Mouse (Mus musculus) urinary bladder, postnatal 25 days (tissue): ENCODE results near the gene Ranbp3.
A peak's percentile ranks its signal among the peaks of the same experiment; 100 is the strongest.
"Not testable (repeated sequence)": the region's sequence is repeated elsewhere in the genome, so short reads cannot be mapped to it uniquely, and the experiment has no call there.

Experiments used
- DNase-seq: peaks from one replicate; pipeline ENCODE4 v3.0.0; 2022; ENCODE audit warnings: low spot score

The Ranbp3 gene

DNA sequence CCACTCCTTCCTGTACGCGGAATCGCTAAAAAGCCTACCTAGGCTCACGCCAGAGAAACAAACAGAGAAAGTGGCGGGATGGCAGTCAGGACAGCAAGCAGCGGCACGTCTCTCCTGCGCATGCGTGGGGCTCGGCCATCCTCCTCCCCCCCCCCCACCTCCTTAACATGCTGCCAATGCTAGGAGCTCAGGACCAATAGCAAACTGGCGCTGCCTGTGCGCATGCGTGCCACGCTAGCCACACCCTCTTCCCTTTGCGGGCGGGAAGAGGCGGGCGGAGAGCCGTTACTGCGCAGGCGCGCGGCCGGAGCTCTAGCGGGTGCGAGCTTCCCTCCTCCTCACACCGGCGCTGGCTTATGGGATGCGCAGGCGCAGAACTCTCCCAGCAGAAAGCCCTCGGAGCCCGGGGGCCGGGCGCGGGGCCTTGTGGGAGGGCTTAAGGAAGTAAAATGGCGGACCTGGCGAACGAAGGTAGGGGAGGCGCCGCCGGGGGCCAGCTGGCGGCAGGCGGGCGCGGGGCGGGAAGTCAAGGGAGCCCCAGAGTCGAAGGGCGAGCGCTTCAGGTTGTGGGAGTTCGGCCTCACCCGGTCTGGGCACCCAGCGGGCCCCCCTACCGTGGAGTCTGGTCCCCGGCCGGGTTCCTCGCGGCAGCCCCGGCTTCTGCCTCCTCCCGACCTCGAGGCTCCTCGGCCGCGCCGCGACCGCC lies at the start of gene Ranbp3:
Gene Ranbp3, plus strand, starts transcription at position 354 of the 706 bp plus-strand sequence.
- DNase-seq = peak; percentile 98

- no peak for DNase-seq
These were observed 47.6 kb upstream of the Ranbp3 start for GRCm38 (mm10) chr17:56625495-56625894.

DNA sequence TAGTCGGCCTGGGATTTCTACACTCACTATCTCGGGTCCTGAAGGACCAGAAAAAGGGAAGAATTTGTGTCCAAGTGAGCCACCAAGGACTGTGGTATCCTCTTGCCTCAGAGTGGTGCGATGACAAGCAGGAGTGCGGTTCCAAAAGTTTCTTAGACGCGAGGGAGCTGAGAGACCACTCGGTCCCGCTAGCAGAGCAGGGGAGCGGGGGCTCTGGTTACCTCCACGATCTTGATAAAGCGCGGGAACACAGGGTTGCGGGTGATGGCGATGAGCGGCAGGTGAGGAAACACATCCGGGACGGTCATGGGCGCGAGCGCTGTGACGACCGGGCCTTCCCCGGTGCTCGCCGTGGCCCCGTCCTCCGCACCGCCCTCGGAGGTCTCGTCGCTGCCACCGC lies 46.8 kb upstream of the Ranbp3 start:
- no peak for DNase-seq

DNA sequence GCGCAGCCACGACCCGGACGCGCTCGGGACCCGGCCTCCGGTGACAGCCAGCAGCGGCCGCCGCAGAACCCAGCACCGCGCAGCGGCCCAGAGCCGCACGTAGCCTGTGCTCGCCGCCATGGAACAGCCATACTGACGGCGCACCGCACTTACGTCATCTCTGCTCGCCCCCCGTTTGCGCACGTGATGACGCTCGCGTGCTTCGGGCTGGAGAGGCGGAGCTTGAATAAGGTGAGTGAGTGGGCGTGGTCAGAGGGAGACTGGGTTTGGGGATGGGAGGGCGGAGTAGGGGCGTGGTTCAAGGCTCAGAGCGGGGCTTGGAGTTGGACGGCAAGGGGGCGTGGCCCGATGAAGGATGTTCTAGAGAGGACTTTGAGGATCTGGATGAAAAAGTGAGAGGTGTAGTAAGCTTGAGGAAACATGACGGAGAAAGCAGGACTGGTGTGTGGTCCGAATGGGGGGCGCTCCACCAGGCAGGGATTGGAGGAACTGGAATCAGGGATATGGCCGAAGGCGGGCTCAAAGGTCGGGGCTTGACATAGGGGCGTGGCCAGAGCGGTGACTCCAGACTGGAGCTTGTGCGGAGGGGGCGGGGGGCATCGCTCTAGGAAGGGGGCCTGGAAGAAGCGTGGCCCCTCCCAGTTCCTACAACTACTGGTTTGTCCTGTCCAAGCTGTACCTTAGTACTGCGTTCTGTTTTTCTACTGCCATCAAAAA lies 46.2 kb upstream of the Ranbp3 start, which contains the start of gene Lonp1:
Gene Lonp1, minus strand, starts transcription at position 134 of the 717 bp plus-strand sequence.
- peak; percentile 95 for DNase-seq

DNA sequence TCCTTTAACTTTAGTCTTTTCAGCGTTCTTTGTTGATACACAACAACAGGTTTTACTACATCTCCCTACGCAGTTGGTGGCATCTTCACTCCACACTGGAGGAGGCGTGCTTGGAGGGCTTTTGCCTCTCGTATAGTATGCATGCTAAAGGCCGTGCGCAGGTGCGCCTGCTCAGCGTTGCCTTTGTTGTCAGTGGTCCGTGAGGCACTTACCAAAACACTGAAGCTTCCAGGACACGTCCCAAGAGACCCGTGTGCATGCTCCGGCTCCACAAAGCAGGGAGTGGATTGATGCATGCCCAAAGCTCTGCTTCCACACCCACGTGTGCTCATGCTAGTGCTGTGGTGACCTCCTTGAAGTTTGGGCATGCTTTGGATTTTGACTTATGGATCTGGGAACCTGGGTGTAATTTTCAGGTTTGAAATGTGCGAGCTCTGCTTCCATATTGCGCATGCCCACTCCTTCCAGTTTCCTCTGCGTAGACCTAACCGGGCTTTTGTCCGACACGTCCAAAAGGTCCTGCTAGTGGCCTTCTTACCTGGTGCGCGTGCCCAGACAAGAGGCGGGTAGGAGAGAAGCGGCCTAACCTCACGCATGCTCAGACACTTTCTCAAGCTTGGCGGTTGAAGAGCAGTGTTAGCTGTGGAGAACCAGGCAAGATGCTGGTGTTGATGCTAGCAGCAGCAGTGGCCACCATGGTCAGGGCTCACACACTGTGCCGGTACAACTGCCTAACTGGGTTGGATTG lies 45.4 kb upstream of the Ranbp3 start, which contains the start of gene Catsperd:
Gene Catsperd, plus strand, starts transcription at position 614 of the 748 bp plus-strand sequence.
- peak; percentile 29 for DNase-seq

DNA sequence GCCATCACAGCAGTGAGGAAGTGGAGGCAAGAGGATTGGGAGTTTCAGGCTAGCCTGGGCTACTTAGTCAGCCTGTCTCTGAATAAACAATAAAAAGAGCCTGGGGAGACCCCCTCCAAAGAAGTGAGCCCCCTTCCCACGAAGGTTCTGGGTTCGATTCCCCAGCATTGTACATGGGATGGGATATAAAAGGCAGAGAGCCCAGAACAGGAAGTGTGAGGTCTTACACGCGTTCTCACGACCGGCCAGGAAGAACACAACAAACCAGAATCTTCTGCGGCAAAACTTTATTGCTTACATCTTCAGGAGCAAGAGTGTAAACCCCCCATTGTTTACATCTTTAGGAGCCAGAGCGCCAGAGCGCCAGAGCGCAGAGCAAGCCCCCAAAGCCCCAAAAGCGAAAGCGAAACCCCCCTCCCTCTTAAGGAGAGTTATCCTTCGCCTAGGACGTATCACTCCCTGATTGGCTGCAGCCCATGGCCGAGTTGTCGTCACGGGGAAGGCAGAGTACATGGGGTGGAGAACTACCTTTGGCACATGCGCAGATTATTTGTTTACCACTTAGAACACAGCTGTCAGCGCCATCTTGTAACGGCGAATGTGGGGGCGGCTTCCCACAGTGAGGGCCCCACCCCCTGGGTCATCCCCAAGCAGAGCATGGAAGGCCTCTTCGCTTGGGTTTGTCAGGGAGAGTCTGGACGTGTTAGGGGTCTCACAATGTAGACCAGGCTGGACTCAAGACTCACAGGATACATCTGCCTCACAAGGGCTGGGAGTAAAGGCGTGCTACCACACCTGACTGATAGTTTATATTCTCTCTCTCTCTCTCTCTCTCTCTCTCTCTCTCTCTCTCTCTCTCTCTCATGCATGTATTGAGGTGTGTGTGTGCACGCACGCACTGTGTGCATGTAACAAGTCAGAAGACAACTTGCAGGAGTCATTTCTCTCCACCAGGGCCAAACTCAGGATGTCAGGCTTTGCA lies 43.0 kb upstream of the Ranbp3 start:
- DNase-seq = not testable (repeated sequence)

- no peak for DNase-seq
These were observed 41.3 kb upstream of the Ranbp3 start for GRCm38 (mm10) chr17:56631807-56632206.

- DNase-seq = no peak
These were observed 39.1 kb upstream of the Ranbp3 start for GRCm38 (mm10) chr17:56634023-56634422.

DNA sequence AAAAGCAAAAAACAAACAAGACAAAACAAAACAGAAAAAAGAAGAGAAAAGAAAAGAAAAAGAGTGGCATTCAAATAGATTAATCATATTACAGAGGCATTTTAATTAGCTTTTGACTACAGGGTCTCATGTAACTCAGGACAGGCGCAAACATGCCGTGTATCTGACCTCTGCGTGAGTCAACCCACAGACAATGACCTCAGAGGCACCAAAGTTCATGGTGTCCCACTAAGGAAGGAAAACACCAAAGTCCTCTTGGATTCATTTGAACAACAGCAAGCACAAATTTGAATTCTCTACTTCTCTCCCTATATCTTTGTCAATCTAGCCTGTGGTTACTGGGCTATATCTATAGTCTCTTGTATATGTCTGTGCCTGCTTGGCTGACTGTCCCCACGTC lies 29.9 kb upstream of the Ranbp3 start:
- no peak for DNase-seq

GRCm38 (mm10) chr17:56647546-56647945 lies 25.5 kb upstream of the Ranbp3 start:
- no peak for DNase-seq

GRCm38 (mm10) chr17:56651801-56652200 lies 21.3 kb upstream of the Ranbp3 start:
- DNase-seq = no peak

DNA sequence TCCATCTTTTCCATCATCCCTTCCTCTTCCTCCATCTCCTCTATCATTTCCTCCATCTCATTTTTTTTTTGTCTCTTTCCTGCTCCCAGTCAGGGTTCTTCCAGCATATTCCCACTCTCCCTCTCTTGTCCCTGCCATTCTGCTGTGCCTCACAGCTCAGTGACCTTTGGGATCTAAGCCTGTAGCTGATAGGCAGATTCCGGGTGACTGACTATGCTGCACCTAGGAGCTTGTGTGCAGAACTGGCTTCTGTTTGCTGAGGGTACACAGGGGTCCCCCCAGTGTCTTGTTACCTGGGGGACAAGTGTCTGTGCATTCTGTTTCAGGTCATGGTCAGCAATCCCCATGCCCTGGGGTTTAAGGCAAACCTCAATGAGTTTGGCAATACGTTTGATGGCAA lies 18.3 kb upstream of the Ranbp3 start:
- DNase-seq = no peak

- DNase-seq = no peak
These were observed 17.8 kb upstream of the Ranbp3 start for GRCm38 (mm10) chr17:56655311-56655710.

DNA sequence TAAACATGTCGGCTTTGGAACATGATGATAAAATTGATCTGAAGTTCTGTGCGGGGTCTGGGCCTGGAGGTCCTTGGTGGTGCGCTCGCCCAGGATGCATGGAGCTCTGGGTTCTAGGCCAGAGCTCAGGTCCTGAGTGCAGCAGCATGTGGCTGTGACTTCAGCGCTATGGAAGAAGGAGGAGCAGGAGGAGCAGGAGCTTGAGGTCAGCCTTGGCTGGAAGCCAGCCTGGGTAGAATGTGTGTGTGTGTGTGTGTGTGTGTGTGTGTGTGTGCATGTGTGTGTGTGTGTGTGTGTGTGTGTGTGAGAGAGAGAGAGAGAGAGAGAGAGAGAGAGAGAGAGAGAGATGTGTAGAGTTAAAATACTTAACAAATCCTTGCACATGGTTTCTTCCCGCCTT lies 16.9 kb upstream of the Ranbp3 start:
- no peak for DNase-seq

GRCm38 (mm10) chr17:56663659-56664058 lies 9.4 kb upstream of the Ranbp3 start:
- no peak for DNase-seq

DNA sequence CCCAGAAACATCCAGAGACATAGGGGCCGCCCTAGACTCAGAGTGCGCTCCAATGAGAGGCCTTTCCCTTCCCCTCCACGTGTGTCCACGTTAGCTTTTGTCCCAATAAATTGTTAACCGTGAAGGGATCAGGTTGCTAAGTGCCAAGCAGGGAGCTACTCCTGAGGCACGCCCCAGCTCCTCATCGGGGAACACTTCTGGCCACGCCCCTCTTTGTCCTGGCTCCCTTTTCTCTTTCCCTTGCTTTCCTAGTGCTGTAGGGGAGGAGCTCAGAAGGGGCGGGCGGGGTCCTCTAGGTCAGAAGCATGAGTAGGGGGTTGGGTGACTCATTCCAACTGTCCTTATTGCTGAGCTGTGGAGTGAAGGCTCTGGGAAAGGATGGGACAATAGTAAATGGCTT lies 8.8 kb upstream of the Ranbp3 start:
- DNase-seq = no peak

DNA sequence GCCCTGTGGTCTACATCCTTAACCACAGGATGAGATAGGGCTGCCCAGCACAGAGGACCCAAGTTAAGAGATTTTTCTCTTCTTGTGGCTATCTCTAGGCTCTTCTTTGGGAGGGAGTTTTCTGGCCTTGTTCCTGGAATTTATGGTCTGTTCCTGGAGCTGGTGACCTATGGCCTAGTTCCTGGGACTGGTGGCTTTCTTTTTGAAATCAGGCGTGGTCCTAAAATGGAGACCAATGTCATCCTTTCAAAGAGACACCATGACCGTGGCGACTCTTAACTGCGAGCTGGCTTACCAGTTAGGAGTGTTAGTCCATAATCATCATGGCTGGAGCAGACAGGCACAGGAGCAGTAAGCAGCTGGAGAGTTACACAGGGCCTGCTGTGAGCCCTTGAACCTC lies 6.7 kb upstream of the Ranbp3 start:
- no peak for DNase-seq

DNA sequence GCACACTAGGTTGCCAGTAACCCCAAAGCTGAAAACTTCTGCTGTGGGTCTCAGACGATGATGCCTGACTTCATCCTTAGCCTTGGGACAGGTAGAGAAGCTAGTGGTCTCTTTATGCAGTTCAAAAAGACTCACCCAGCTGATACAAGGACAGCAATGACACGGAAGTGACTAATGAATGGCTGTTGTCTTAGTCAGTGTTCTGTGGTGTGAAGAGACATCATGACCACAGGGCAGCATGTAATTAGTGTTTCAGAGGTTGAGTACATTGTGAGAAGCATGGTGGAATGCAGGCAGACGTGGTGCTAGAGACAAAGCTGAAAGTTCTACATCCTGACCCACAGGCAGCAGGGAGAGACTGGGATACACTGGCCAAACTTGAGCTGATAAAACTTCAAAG lies 5.5 kb upstream of the Ranbp3 start:
- no peak for DNase-seq

DNA sequence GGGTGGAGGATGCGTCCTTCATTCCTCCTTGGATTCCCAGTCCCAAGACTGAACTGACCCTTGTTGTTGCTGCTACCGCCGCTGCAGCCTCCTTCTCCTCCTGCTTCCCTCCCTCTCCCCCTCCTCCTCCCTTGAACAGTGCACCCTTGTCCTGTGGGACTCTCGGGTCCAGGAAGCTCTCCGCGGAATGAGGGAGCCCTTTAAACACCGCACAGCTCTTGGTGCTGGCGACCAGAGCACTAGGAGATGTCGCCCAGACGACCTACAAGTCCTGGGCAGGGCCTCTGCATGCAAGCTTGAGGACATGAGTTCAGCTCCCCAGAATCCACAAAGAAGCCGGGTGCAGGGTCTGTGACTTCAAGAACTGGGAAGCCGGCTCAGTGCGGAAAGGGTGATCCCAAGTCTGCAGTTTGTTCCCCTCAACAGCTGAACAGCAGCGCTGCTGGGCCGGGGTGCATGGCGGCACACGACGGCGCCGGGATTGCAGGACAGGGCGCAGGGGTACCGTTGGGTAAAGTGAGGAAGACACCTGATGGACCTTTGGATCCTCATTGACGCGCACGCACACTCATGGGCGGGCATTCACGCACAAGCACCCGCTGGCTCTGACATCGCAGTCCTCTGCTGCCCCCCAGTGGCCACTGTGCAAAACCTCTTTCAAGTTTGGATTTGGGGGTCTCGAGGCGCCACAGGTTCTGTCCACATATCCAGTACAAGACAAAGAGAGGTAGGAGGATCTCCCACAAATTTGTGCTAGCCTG lies 4.5 kb upstream of the Ranbp3 start:
- peak; percentile 86 for DNase-seq

GRCm38 (mm10) chr17:56669766-56670165 lies 3.3 kb upstream of the Ranbp3 start:
- DNase-seq = no peak
